Mouse (Mus musculus) cerebellum, postnatal 10 days (tissue): ENCODE measurements around the gene Foxi2.
A peak's percentile ranks its signal among the peaks of the same experiment; 100 is the strongest.

ENCODE experiments used
- DNase-seq, 2 experiments: peaks; one replicate each; pipeline ENCODE4 v3.0.0; 2021; ENCODE audit warnings: mixed read lengths in 2 of 2

Gene Foxi2

DNA sequence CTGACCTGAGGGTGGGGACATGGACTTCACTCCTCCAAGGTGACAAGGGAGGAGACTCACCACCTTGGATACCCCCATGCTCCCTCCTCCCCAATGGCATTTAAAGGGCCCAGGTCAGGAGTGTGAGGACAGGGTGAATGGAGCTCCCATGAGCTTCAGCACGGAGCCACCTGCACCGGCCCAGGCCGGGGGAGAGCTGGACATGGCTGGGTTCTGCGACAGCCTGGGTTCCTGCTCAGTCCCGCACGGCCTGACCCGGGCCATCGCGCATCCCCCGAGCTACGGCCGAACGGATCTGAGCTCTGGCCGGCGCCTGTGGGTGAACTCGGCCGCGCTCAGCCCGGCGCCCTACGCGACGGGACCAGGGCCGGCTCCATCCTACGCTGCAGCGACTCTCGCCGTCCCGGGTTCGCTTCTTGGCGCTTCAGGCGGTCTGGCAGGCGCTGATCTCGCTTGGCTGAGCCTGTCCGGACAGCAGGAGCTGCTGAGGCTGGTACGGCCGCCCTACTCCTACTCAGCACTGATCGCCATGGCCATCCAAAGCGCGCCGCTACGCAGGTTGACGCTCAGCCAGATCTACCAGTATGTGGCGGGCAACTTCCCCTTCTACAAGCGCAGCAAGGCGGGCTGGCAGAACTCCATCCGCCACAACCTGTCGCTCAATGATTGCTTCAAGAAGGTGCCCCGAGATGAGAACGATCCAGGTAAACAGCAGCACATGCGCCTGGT lies at the start of gene Foxi2:
TSS of gene Foxi2 (plus strand) at position 72 of the 729 bp plus-strand sequence.
- peak; percentile 70 to 74 for DNase-seq

- DNase-seq: no peak
Observed at GRCm38 (mm10) chr7:135364606-135365005, 45.5 kb upstream of the Foxi2 start.

DNA sequence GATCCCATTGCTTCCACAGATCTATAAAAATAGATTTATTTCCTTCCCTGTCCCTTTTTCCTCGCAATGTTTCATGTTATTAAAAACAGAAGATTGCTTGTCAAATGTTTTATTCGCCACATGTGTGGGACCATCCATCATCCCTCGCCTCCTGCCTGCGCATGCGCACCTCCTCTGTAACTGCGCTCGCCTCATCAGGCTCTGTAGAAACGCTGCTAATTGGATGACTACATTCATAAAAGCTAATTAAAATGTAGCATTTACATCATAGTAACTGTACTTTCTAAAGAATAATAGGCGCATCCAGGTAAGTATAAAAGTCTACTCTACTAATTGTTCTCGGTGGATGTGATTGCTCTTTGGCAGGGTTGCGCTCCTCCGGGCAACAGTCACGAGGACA lies 34.1 kb upstream of the Foxi2 start:
- DNase-seq: no peak

GRCm38 (mm10) chr7:135376932-135377331 lies 33.2 kb upstream of the Foxi2 start:
- DNase-seq: peak; percentile 19 to 28

GRCm38 (mm10) chr7:135378331-135378730 lies 31.8 kb upstream of the Foxi2 start:
- DNase-seq: no peak

- DNase-seq: peak; percentile 52 to 54
Observed at GRCm38 (mm10) chr7:135389039-135389438, 21.1 kb upstream of the Foxi2 start.

DNA sequence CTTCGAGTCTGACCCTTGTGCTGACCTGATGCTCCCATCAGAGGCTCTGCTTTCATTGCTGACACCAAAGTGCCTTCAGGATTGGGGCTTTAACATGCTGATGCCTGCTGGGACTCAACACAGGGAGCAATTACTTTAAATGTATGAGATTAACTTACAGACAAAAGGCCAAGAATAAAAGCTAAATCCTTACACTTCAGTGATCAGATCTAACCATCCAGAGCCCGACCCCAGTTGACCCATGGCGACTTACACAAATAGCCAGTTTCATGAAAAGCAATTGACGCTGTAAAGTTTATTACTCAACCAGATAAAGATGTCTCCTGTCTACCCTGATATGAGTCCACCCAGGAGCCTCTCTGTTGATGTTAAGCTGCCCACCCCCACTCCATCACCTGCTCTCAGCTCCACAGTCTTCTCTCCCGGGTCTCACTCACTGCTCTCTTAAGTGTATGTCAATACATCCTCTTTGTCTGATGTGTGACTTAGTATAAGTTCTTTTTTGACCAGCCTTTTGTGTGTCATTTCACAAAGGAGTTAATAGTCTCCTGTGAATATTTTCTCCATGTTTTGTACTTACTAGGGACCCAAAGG lies 17.1 kb upstream of the Foxi2 start:
- DNase-seq: no peak

- peak; percentile 49 for DNase-seq
Observed at GRCm38 (mm10) chr7:135394436-135394835, 15.7 kb upstream of the Foxi2 start.

GRCm38 (mm10) chr7:135395242-135395641 lies 14.9 kb upstream of the Foxi2 start:
- DNase-seq: no peak

DNA sequence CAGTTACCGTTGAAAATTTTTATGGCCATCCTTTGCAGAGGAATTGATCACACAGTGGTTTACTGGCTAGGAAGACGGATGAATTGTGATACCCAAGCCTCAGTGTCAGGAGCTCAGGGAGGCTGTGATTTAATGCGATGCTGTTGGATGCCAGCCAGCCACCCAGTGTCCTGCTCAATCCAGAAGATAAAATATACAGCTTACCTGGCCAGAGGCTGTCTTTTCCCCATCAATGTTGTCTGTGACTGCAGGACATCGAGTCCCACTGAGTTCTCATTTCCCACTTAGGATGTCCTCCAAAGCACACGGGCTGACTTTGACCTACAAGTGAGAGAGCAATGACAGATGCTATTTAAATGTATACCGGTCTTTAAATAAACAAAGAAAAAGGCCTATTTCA lies 13.0 kb upstream of the Foxi2 start:
- DNase-seq: no peak

- DNase-seq: no peak
Observed at GRCm38 (mm10) chr7:135397874-135398273, 12.2 kb upstream of the Foxi2 start.

GRCm38 (mm10) chr7:135403416-135403815 lies 6.7 kb upstream of the Foxi2 start:
- DNase-seq: peak; percentile 87 to 90

DNA sequence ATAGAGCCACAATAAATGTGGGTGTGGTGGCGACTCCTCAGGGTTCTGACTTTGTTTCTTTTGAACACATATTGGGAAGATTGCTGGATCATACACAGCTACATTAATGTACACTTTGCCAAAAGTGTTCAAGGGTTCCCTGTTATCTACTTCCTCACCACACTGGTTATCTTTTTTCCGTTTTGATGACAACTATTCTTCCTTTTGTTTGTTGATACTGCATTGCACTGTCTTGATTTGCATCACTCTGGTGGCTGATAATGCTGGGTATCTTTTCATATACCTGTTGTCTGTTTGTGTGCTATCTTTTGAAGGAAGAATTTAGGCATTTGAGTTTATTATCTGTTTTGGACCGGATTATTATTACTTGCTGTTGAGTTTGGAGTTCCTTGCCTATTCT lies 3.3 kb upstream of the Foxi2 start:
- DNase-seq: no peak

GRCm38 (mm10) chr7:135408501-135408900 lies 1.6 kb upstream of the Foxi2 start:
- no peak for DNase-seq

DNA sequence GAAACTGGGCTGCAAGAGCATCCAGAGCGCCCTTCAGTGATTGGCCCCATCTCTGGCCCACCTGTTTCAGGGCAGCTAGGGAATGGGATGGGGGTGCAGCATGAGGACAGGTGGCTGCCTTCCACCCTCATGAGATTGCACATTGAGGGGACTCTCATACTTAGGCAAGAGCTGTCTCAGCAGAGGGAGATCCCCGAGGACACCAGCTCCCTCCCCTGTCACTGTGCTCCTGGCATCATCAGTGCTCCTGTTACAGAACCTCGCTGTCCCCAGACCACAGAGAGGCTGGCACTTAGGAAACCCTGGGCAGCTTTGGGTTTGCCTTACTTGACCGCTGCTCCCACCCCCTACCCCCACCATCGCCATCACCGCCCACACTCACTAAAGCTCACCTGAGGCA lies 2.2 kb downstream of the Foxi2 start:
- DNase-seq: no peak

- DNase-seq: no peak
Observed at GRCm38 (mm10) chr7:135428840-135429239, 18.7 kb downstream of the Foxi2 start.

DNA sequence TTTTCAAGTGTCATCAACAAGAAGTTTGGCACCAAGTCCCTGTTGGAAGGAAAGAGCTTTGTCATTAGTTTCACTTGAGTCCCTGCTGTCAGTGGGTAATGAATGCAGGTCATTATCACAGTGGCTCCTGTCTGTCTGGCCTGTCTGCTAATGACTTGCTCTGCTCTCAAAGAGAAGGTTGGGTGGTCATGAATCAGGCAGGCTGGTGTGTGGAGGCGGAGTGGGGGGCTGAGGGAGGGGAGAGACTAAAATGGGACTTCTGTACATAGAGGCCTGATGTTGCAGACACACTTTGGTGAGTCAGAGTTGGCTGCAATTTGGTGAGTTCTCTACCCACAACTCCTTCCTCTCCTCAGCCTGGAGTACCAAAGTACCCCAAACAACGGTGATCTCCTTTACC lies 20.8 kb downstream of the Foxi2 start:
- no peak for DNase-seq

DNA sequence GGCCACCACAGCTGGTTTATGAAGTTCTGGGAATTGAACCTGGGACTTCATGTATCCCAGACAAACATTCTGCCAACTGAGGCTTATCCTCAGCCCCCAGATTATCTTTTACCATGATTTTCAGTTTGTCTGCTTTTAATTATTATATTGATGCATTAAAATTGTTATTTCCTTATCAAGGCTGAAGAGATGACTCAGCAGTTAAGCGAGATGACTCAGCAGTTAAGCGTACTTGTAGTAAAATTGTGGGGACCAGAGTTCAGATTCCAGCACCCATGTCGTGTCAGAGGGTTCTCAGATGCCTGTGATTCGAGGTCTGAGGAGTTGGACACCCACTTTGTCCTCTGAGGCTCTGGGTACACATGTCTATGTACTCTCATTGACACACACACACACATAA lies 33.8 kb downstream of the Foxi2 start:
- DNase-seq: no peak

- DNase-seq: no peak
Observed at GRCm38 (mm10) chr7:135451340-135451739, 41.2 kb downstream of the Foxi2 start.

- no peak for DNase-seq
Observed at GRCm38 (mm10) chr7:135452366-135452765, 42.3 kb downstream of the Foxi2 start.

GRCm38 (mm10) chr7:135453690-135454089 lies 43.6 kb downstream of the Foxi2 start:
- DNase-seq: no peak
